Mouse (Mus musculus) lung, adult 2 months (tissue): Measurements from ENCODE around the gene Trex2. TPM values are rescaled to one million over a fixed set of nuclear protein-coding genes. Genes with fewer than 3 reads are reported as not detected.

Source experiments
- DNase-seq: peaks from one replicate; pipeline ENCODE4 v3.0.0; 2022
- H3K4me1 ChIP-seq: fragments of 200-500 bp; 2 replicates; pipeline ENCODE4 v1.6.1; 2011; ENCODE audit warnings: low read length; ENCODE audit not compliant: control insufficient read depth, insufficient read depth
- H3K4me3 ChIP-seq: fragments of 200-500 bp; replicated peaks from 2 replicates; pipeline ENCODE3; 2011; ENCODE audit warnings: low read depth, mild to moderate bottlenecking, control low read depth, low read length; ENCODE audit errors: extremely low read depth
- CTCF ChIP-seq: fragments of 200-500 bp; IDR thresholded peaks from 2 replicates; pipeline ENCODE4 v1.5.1; 2011; ENCODE audit warnings: mild to moderate bottlenecking, low read length, control low read depth; ENCODE audit not compliant: insufficient read depth
- POLR2A ChIP-seq: fragments of 200-500 bp; IDR thresholded peaks from 2 replicates; pipeline ENCODE4 v1.6.1; 2011; ENCODE audit warnings: low read depth, mild to moderate bottlenecking, control low read depth, low read length, borderline replicate concordance; ENCODE audit errors: extremely low read depth
- WGBS: fragments of 180-500 bp; shearing (Covaris S2); methylation state at CpG from one replicate; pipeline ENCODE4 v1.1.7; 2018; 5-methylcytosine and 5-hydroxymethylcytosine counted together
- polyA plus RNA-seq: library from polyadenylated mRNA; depleted of rRNA; stranded (reverse); fragments of >200 nt; gene quantifications from 2 replicates; pipeline ENCODE4 v1.2.3, GENCODE M21; 2012; rRNA removed

Trex2 gene
- polyA plus RNA-seq, 1 experiment = 115 TPM

DNA sequence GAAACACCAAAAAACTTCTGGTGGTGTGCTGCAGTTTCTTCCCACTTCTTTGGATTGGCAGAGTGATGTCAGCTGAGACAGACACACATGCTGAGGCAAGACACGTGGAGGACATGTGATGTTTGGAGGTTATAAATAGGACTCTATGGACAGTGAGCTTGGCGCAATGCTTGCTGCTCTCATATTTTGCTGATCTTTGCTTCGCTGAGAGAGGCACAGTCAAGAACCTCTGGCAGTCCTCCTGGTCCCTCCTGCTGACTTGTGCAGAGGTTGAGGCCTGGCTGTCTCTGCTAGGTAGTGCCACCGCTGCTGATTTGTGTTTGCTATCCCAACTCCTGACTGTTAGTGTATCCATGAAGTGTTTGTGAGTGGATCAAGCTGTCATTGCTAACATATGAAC is 43.7 kb downstream of the Trex2 start:
- no peak for TF ChIP-seq CTCF
- no peak for TF ChIP-seq POLR2A
- no peak overlapping the region for H3K4me3 ChIP-seq
- H3K4me1 ChIP-seq = no peaks in the 10 kb centered on the region
- 69% methylated on average over 4 of the region's 4 CpGs for WGBS
- DNase-seq = no peak

DNA sequence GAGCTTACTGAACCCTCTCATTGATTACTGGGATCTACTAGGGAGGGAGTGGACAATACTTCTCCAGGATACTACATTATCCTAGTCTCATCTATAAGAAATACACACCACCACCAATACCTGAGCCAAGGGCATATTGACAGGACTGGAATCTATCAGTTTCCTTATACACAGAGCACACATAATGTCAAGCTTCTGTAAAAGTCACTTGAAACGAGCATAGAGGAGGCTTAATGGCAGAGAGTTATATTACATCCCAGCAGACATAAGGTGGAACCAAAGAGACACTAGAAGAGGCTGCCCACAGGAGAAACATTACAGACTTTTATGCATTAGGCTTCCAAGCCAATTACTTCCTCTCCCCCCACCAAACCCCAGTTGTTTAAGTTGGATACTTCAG is 50.2 kb downstream of the Trex2 start:
- no peak for TF ChIP-seq CTCF
- no peak for TF ChIP-seq POLR2A
- no peak for DNase-seq
- 21% methylated on average over 1 of the region's 1 CpGs for WGBS
- Histone ChIP-seq H3K4me1 (no peaks in the 10 kb centered on the region), H3K4me3 (no peak overlapping the region)

- Histone ChIP-seq H3K4me3 (no peak overlapping the region), H3K4me1 (no peaks in the 10 kb centered on the region)
- no peak for TF ChIP-seq POLR2A
- no peak for TF ChIP-seq CTCF
- 56% methylated on average over 6 of the region's 6 CpGs for WGBS
- no peak for DNase-seq
These were observed 50.7 kb downstream of the Trex2 start for GRCm38 (mm10) chrX:73384419-73384818.

Other genes with a start within 250 kb of the Trex2 start
- gene Xlr3b, start 243.1 kb downstream of the Trex2 start, polyA plus RNA-seq = 0.54 and 2.7 TPM in 2 replicates
- gene Xlr4b, start 221.0 kb downstream of the Trex2 start, polyA plus RNA-seq = 0.27 and 0.80 TPM in 2 replicates
- 11.7 and 15.1 TPM in 2 replicates for gene F8a, start 207.1 kb downstream of the Trex2 start, polyA plus RNA-seq
- gene Xlr4c, start 192.2 kb downstream of the Trex2 start, polyA plus RNA-seq = 0.08 and 0.79 TPM in 2 replicates
- gene Xlr3c, start 170.0 kb downstream of the Trex2 start, polyA plus RNA-seq = not detected in 2 replicates
- gene Xlr5a, start 142.4 kb downstream of the Trex2 start, polyA plus RNA-seq = not detected in 2 replicates
- gene Xlr5c, start 142.4 kb downstream of the Trex2 start, polyA plus RNA-seq = not detected in 2 replicates
- gene Gm45015, start 98.5 kb downstream of the Trex2 start, polyA plus RNA-seq = not detected in 2 replicates
- 10.7 and 14.7 TPM in 2 replicates for gene Zfp275, start 92.7 kb downstream of the Trex2 start, polyA plus RNA-seq
- gene Gm18336, start 36.6 kb downstream of the Trex2 start, polyA plus RNA-seq = 0.05 TPM in 1 of 2 replicates, not detected in the other
- 0.06 and 0.32 TPM in 2 replicates for gene Zfp92, start 24.2 kb downstream of the Trex2 start, polyA plus RNA-seq
- gene Haus7, start 23.7 kb upstream of the Trex2 start, polyA plus RNA-seq = 9.2 and 14.1 TPM in 2 replicates
- 656 and 780 TPM in 2 replicates for gene Bgn, start 48.3 kb upstream of the Trex2 start, polyA plus RNA-seq
- 0.04 TPM in 1 of 2 replicates, not detected in the other for gene Atp2b3, start 67.7 kb upstream of the Trex2 start, polyA plus RNA-seq
- gene Dusp9, start 204.1 kb upstream of the Trex2 start, polyA plus RNA-seq = 1.3 and 1.4 TPM in 2 replicates
- gene Pnck, start 224.8 kb upstream of the Trex2 start, polyA plus RNA-seq = 5.1 and 6.1 TPM in 2 replicates
- 47.8 and 59.1 TPM in 2 replicates for gene Slc6a8, start 237.8 kb upstream of the Trex2 start, polyA plus RNA-seq